Mouse (Mus musculus) neural tube, embryonic 11.5 days (tissue): Measurements from ENCODE around the gene Gm14085. TPM values are rescaled to one million over a fixed set of nuclear protein-coding genes. Genes with fewer than 3 reads are reported as not detected.
A peak's percentile ranks its signal among the peaks of the same experiment; 100 is the strongest.

Experiments used
- ATAC-seq: fragments of 200-750 bp; cut with Nextera tagmentation; 2 replicates; pipeline ENCODE4 v1.8.0; 2017; ENCODE audit warnings: moderate number of reproducible peaks, mild to moderate bottlenecking, moderate TSS enrichment, moderate library complexity; ENCODE audit not compliant: insufficient read depth, low FRiP score, low TSS enrichment
- DNase-seq: peaks from one replicate; pipeline ENCODE4 v3.0.0-alpha.2; 2015; ENCODE audit warnings: low spot score
- H3K27ac ChIP-seq: fragments of 300-500 bp; sonication (generic); 2 replicates; pipeline ENCODE4 v1.5.1; 2014; ENCODE audit warnings: low read depth, mild to moderate bottlenecking, low read length
- H3K27me3 ChIP-seq: fragments of 300-500 bp; sonication (generic); 2 replicates; pipeline ENCODE4 v1.6.1; 2014; ENCODE audit warnings: mild to moderate bottlenecking, low read length, mixed read lengths; ENCODE audit not compliant: control insufficient read depth, insufficient read depth
- H3K36me3 ChIP-seq: fragments of 300-500 bp; sonication (generic); 2 replicates; pipeline ENCODE4 v1.6.1; 2014; ENCODE audit warnings: mild to moderate bottlenecking, low read length, moderate library complexity, mixed read lengths; ENCODE audit not compliant: control insufficient read depth, insufficient read depth
- H3K4me1 ChIP-seq: fragments of 300-500 bp; sonication (generic); 2 replicates; pipeline ENCODE4 v1.6.1; 2014; ENCODE audit warnings: low read length, mixed read lengths; ENCODE audit not compliant: control insufficient read depth, insufficient read depth
- H3K4me2 ChIP-seq: fragments of 300-500 bp; sonication (generic); 2 replicates; pipeline ENCODE4 v1.6.1; 2014; ENCODE audit warnings: low read depth, mild to moderate bottlenecking, moderate library complexity
- H3K4me3 ChIP-seq: fragments of 300-500 bp; sonication (generic); 2 replicates; pipeline ENCODE4 v1.5.1; 2014; ENCODE audit warnings: low read depth, low read length
- H3K9ac ChIP-seq: fragments of 300-500 bp; sonication (generic); 2 replicates; pipeline ENCODE4 v1.6.1; 2014; ENCODE audit warnings: mild to moderate bottlenecking, low read length
- H3K9me3 ChIP-seq: fragments of 300-500 bp; sonication (generic); 2 replicates; pipeline ENCODE4 v1.6.1; 2016; ENCODE audit warnings: low read length; ENCODE audit not compliant: control insufficient read depth
- WGBS: fragments of 180-500 bp; shearing (Covaris S2); extraction: QIAGEN DNeasy Blood & Tissue Kit; methylation state at CpG from one replicate; pipeline ENCODE4 v1.1.7; 2014; 5-methylcytosine and 5-hydroxymethylcytosine counted together
- polyA plus RNA-seq: library from polyadenylated mRNA; unstranded; fragments of >200 nt; fragmentation: Nextera tagmentation; extraction: Ambion mirVana; gene quantifications from 2 replicates; pipeline ENCODE4 v1.2.1, GENCODE M21; 2014

The Gm14085 gene
- polyA plus RNA-seq, 1 experiment from 2014 or later = not detected

DNA sequence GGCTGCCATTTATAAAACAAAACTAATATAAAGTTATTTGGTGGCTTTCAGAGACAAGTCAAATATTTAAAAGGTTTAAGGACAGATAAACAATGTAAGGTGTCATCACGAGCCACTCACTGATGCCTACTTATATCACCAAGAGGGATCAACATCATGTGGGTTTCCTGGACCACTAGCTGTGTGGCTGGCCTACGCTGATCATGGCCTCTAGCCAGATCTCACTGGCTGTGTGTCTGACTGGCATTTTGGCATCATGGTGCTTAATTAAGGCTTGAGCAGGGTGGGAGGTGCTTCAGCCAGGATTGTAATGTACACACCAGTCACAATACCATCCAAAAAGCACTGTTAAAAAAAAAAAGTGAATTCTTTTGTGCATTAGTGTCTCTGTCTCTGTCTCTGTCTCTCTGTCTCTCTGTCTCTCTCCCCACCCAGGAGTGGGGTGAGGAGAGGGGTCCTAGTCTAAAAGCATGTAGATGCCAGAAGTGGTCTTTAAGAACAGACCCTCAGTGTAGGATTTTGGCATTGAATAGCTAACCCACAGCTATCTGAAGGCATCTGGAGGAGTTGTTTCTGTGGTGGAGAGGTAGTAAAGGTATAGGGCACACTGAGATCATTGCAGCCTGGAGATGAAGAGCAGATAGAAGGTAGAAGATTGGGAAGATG, 47.5 kb downstream of the Gm14085 start:
- Histone ChIP-seq H3K36me3 (no peaks in the 10 kb centered on the region), H3K9ac (no peak overlapping the region), H3K27me3 (no peaks in the 10 kb centered on the region), H3K4me2 (no peak overlapping the region), H3K4me3 (no peak overlapping the region), H3K27ac (no peak overlapping the region), H3K4me1 (no peaks in the 10 kb centered on the region), H3K9me3 (no peaks in the 10 kb centered on the region)
- no peak for ATAC-seq
- DNase-seq = no peak
- 79% methylated on average over 2 of the region's 2 CpGs for WGBS

DNA sequence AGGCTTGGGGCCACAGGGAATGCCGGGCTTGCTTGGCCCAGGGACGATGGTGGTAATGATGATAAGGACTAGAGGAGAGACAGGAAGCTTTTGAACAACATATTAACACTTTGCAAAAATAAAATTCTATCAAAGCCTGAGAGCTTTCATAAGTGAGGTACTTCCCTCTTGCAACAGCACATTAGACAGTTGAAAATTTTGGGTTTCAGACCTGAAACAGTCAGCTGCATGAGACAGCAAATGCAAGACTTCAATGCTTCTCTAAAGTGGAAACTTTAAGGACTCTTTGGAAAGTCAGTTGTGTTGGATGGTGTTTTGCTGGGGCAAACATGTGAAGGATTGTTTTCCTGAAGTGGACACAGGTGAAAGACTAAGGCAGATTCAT, 48.1 kb downstream of the Gm14085 start:
- 98% methylated on average over 2 of the region's 2 CpGs for WGBS
- DNase-seq (no peak), ATAC-seq (no peak)
- H3K4me2 ChIP-seq = no peak overlapping the region
- no peaks in the 10 kb centered on the region for H3K27me3 ChIP-seq
- no peak overlapping the region for H3K9ac ChIP-seq
- no peaks in the 10 kb centered on the region for H3K9me3 ChIP-seq
- H3K4me3 ChIP-seq = no peak overlapping the region
- no peak overlapping the region for H3K27ac ChIP-seq
- no peaks in the 10 kb centered on the region for H3K4me1 ChIP-seq
- H3K36me3 ChIP-seq = no peaks in the 10 kb centered on the region

DNA sequence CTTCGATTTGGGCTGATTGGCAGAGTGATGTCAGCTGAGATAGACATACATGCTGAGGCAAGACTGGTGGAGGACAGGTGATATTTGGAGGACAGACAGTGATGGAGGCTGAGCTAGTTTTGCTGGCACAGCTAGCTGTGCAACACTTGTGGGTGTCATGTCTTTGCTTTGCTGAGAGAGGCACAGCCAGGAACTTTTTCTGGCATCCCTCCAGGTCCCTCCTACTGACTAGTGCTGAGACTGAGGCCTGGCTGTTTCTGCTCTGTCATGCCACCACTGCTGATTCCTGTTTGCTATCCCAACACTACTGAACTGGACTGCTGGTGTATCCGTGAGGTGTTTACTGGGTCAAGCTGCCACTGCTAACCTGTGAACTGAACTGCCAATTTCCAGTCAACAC, 48.6 kb downstream of the Gm14085 start:
- Histone ChIP-seq H3K4me2 (no peak overlapping the region), H3K9me3 (no peaks in the 10 kb centered on the region), H3K4me1 (no peaks in the 10 kb centered on the region), H3K9ac (no peak overlapping the region), H3K4me3 (no peak overlapping the region), H3K36me3 (no peaks in the 10 kb centered on the region), H3K27ac (no peak overlapping the region), H3K27me3 (no peaks in the 10 kb centered on the region)
- 91% methylated on average over 2 of the region's 2 CpGs for WGBS
- ATAC-seq (no peak), DNase-seq (no peak)

DNA sequence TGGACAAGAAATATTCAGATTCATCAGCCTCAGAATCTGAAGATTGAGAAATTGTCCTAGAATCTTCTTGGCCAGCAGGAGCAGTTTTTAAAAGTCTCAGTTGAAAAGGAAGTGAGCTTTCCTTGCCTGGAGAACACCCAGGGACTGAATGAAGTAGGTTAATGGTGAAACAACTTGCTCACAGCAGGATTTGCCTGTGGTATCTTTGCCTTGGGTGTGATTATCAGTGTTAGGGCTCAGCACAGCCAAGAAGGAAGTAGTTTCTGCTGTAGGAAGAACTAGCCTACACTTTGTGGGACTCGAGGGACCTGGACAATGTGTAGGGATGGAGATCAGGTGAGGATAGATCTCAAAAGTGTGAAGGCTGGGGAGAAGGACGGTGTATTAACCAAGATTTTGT, 49.9 kb downstream of the Gm14085 start:
- Histone ChIP-seq H3K9ac (no peak overlapping the region), H3K9me3 (no peaks in the 10 kb centered on the region), H3K27me3 (no peaks in the 10 kb centered on the region), H3K4me3 (no peak overlapping the region), H3K27ac (no peak overlapping the region), H3K36me3 (no peaks in the 10 kb centered on the region), H3K4me2 (no peak overlapping the region), H3K4me1 (no peaks in the 10 kb centered on the region)
- DNase-seq = no peak
- no peak for ATAC-seq
- 86% methylated on average over 2 of the region's 2 CpGs for WGBS

DNA sequence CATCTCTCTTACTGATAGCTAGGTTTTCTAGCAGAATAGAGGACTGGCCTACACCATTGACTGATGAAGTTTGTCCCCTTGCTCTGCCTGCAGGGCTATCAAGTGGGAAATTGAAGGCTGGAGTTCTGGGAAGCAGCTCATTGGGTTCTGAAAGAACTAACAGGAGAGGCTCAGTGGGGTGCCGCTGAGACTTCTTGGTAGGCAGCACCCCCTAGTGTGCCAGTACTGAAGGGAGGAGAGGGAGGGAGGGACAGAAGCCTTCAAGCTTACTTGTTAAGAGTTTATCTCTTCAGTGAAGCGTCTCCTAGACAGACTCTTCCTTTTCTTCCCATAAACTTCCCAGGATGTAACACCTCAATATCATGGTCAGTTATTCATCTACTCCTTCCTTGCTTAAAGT, 73.6 kb downstream of the Gm14085 start:
- Histone ChIP-seq H3K9ac (no peak overlapping the region), H3K4me1 (no peaks in the 10 kb centered on the region), H3K4me2 (no peak overlapping the region), H3K36me3 (no peaks in the 10 kb centered on the region), H3K27me3 (no peaks in the 10 kb centered on the region), H3K27ac (no peak overlapping the region), H3K9me3 (no peaks in the 10 kb centered on the region), H3K4me3 (no peak overlapping the region)
- DNase-seq (no peak), ATAC-seq (no peak)
- WGBS = 28% methylated on average over 2 of the region's 2 CpGs

DNA sequence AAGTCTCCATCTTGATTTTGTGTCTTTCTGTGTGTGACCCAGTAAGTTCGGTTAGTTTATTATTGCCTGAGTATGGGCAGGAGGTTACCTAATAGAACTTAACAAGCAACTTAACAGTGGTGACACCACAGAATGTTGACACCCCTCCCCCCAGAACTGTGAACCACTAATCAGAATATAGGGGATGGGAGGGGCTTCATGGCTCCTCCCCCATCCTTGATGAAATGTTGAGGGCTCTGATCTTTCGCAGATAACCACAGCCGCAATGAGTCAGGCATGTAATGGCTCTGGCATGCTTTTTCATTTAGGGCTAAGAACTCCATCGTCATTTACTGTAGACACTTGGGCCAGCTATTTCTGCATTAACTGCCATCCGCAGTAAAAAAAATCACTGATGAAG, 76.5 kb downstream of the Gm14085 start:
- ATAC-seq (no peak), DNase-seq (no peak)
- 93% methylated on average over 5 of the region's 5 CpGs for WGBS

DNA sequence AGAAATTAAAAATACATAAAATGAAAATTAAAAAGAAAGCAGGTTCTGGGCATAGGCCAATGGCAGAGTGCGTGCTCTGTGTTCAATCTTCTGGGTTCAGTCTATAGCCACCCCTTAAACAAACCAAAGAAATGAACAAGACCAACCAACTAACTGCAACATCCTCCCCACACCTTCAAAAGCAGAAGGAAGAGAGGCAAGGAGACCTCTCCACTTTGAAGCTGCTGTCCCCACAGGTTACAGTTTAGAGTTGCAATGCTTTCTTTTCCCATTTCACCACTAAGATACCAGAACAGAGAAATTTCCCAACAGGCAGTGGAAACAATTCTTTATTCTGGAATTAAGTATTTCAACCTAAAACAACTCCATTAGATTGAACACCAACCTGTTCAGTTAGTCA, 77.5 kb downstream of the Gm14085 start:
- ATAC-seq (no peak), DNase-seq (no peak)
- WGBS = 90% methylated on average over 1 of the region's 1 CpGs
- Histone ChIP-seq H3K9me3 (no peaks in the 10 kb centered on the region), H3K4me2 (no peak overlapping the region), H3K9ac (no peak overlapping the region), H3K36me3 (no peaks in the 10 kb centered on the region), H3K27ac (no peak overlapping the region), H3K4me3 (no peak overlapping the region), H3K4me1 (no peaks in the 10 kb centered on the region), H3K27me3 (no peaks in the 10 kb centered on the region)

More for the DNA sequence above, 76.5 kb downstream of the Gm14085 start:
- no peaks in the 10 kb centered on the region for H3K4me1 ChIP-seq
- H3K9me3 ChIP-seq = no peaks in the 10 kb centered on the region
- no peaks in the 10 kb centered on the region for H3K27me3 ChIP-seq
- no peak overlapping the region for H3K4me3 ChIP-seq
- H3K4me2 ChIP-seq = no peak overlapping the region
- H3K36me3 ChIP-seq = no peaks in the 10 kb centered on the region
- no peak overlapping the region for H3K9ac ChIP-seq
- H3K27ac ChIP-seq = no peak overlapping the region

DNA sequence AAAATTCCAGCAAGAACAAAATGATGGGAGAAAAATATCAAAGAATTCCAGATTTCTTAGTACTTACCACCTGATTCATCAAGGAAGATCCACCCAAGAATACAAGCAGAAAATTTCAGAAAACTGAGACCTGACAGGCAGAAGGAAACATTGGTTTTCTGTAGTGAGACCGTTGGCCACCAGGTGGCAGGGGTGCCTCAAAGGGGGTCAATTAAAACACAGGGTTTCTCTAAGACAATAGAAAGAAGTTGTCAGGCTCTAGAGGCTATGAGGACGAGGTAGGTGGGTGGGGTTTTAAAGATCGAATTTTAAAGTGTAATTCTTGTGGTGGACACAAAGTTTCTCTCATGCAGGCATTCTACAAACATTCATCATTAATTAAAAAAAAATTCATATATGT, 84.7 kb downstream of the Gm14085 start:
- Histone ChIP-seq H3K27me3 (no peaks in the 10 kb centered on the region), H3K36me3 (no peaks in the 10 kb centered on the region), H3K9ac (no peak overlapping the region), H3K4me1 (no peaks in the 10 kb centered on the region), H3K4me3 (no peak overlapping the region), H3K4me2 (no peak overlapping the region), H3K27ac (no peak overlapping the region), H3K9me3 (no peaks in the 10 kb centered on the region)
- DNase-seq (peak; percentile 66), ATAC-seq (no peak)
- WGBS = 23% methylated on average over 3 of the region's 3 CpGs

DNA sequence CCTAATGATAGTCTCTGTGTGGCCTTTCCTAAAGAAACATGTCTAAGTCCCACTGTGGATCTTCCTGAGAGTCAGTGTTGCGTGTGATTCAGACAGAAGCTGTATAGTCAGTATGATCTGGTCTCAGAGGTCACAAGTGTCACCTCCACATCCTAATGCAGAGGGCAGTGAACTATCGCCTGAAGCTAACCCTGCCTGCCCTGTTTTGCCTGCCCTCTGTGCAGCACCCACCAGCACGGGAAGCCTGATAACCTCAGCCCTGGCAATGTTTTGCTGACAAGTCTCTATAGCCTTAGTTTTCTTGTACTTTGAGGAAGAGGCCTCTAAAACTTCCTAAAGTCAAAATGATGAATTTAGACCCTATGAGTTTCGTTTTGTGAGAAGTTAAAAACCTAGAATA, 85.7 kb downstream of the Gm14085 start:
- WGBS = 78% methylated on average over 4 of the region's 4 CpGs
- Histone ChIP-seq H3K4me1 (no peaks in the 10 kb centered on the region), H3K27me3 (no peaks in the 10 kb centered on the region), H3K36me3 (no peaks in the 10 kb centered on the region), H3K9me3 (no peaks in the 10 kb centered on the region), H3K4me3 (no peak overlapping the region), H3K9ac (no peak overlapping the region), H3K27ac (no peak overlapping the region), H3K4me2 (no peak overlapping the region)
- DNase-seq = no peak
- no peak for ATAC-seq
